Mouse (Mus musculus): Measurements from ENCODE around the gene Nfatc2ip. TPM values are rescaled to one million over a fixed set of nuclear protein-coding genes. Genes with fewer than 3 reads are reported as not detected.

Nfatc2ip gene
- polyA plus RNA-seq, 1 experiment from 2014 or later = 3.5 TPM

Small RNAs within 50 kb of the gene (microRNA-seq; reads per million reads assigned to microRNA genes)
- not detected for gene Mir7058

Other genes starting within 250 kb of the Nfatc2ip start
- 47.8 and 54.7 TPM in 2 replicates for gene Xpo6, start 196.2 kb downstream of the Nfatc2ip start, polyA plus RNA-seq (2015; fragmentation: Nextera tagmentation; extraction: Ambion mirVana)
- gene Sbk1, start 124.1 kb downstream of the Nfatc2ip start, polyA plus RNA-seq (2015; fragmentation: Nextera tagmentation; extraction: Ambion mirVana) = 238 and 247 TPM in 2 replicates
- gene Lat, start 27.2 kb downstream of the Nfatc2ip start, polyA plus RNA-seq (2015; fragmentation: Nextera tagmentation; extraction: Ambion mirVana) = 1.2 and 1.5 TPM in 2 replicates
- gene Spns1, start 19.3 kb downstream of the Nfatc2ip start, polyA plus RNA-seq (2015; fragmentation: Nextera tagmentation; extraction: Ambion mirVana) = 68.5 and 73.0 TPM in 2 replicates
- 0.07 TPM in 1 of 2 replicates, not detected in the other for gene Cd19, start 18.2 kb upstream of the Nfatc2ip start, polyA plus RNA-seq (2015; fragmentation: Nextera tagmentation; extraction: Ambion mirVana)
- 24.6 and 25.6 TPM in 2 replicates for gene Rabep2, start 32.0 kb upstream of the Nfatc2ip start, polyA plus RNA-seq (2015; fragmentation: Nextera tagmentation; extraction: Ambion mirVana)
- 2.1 and 11.5 TPM in 2 replicates for gene Atp2a1, start 66.4 kb upstream of the Nfatc2ip start, polyA plus RNA-seq (2015; fragmentation: Nextera tagmentation; extraction: Ambion mirVana)
- gene Sh2b1, start 78.7 kb upstream of the Nfatc2ip start, polyA plus RNA-seq (2015; fragmentation: Nextera tagmentation; extraction: Ambion mirVana) = 60.2 and 62.3 TPM in 2 replicates
- gene Tufm, start 90.6 kb upstream of the Nfatc2ip start, polyA plus RNA-seq (2015; fragmentation: Nextera tagmentation; extraction: Ambion mirVana) = 122 and 144 TPM in 2 replicates
- 68.2 and 83.1 TPM in 2 replicates for gene Atxn2l, start 106.7 kb upstream of the Nfatc2ip start, polyA plus RNA-seq (2015; fragmentation: Nextera tagmentation; extraction: Ambion mirVana)
- gene Eif3c, start 169.7 kb upstream of the Nfatc2ip start, polyA plus RNA-seq (2015; fragmentation: Nextera tagmentation; extraction: Ambion mirVana) = 188 and 200 TPM in 2 replicates
- gene Apobr, start 188.2 kb upstream of the Nfatc2ip start, polyA plus RNA-seq (2015; fragmentation: Nextera tagmentation; extraction: Ambion mirVana) = 0.29 and 0.95 TPM in 2 replicates
- 26.3 and 27.9 TPM in 2 replicates for gene Cln3, start 189.1 kb upstream of the Nfatc2ip start, polyA plus RNA-seq (2015; fragmentation: Nextera tagmentation; extraction: Ambion mirVana)
- not detected in 2 replicates for gene Il27, start 198.2 kb upstream of the Nfatc2ip start, polyA plus RNA-seq (2015; fragmentation: Nextera tagmentation; extraction: Ambion mirVana)
- gene Nupr1, start 234.1 kb upstream of the Nfatc2ip start, polyA plus RNA-seq (2015; fragmentation: Nextera tagmentation; extraction: Ambion mirVana) = 7.1 and 9.6 TPM in 2 replicates

Data from neural tube, embryonic 13.5 days (tissue).